Mouse (Mus musculus) spleen, adult 2 months (tissue): ENCODE measurements around the gene Eral1. TPM values are rescaled to one million over a fixed set of nuclear protein-coding genes. Genes with fewer than 3 reads are reported as not detected.

Experiments
- DNase-seq, 2 experiments: peaks; one replicate each; pipeline versions ENCODE4 v3.0.0 to v3.0.0-alpha.2; 2012 to 2021; ENCODE audit warnings: low spot score in 2 of 2, low read depth in 1 of 2
- H3K27ac ChIP-seq: fragments of 200-500 bp; 2 replicates; pipeline ENCODE4 v1.5.1; 2012; ENCODE audit warnings: low read length, inconsistent platforms; ENCODE audit not compliant: insufficient read depth
- H3K27me3 ChIP-seq: fragments of 200-500 bp; 2 replicates; pipeline ENCODE4 v1.6.1; 2012; ENCODE audit warnings: mild to moderate bottlenecking, moderate library complexity, low read length, inconsistent platforms; ENCODE audit not compliant: control insufficient read depth, insufficient read depth
- H3K36me3 ChIP-seq: fragments of 200-500 bp; 2 replicates; pipeline ENCODE4 v1.6.1; 2012; ENCODE audit warnings: mild to moderate bottlenecking, low read length, inconsistent platforms; ENCODE audit not compliant: control insufficient read depth, insufficient read depth
- H3K4me1 ChIP-seq: fragments of 200-500 bp; 2 replicates; pipeline ENCODE4 v1.6.1; 2011; ENCODE audit warnings: inconsistent platforms; ENCODE audit not compliant: control insufficient read depth, insufficient read depth, insufficient read length
- H3K4me3 ChIP-seq: fragments of 200-500 bp; 2 replicates; pipeline ENCODE4 v1.5.1; 2011; ENCODE audit warnings: mild to moderate bottlenecking, inconsistent platforms; ENCODE audit not compliant: insufficient read depth, insufficient read length; ENCODE audit errors: extremely low read depth
- CTCF ChIP-seq: fragments of 200-500 bp; IDR thresholded peaks from 2 replicates; pipeline ENCODE4 v1.5.1; 2011; ENCODE audit warnings: mild to moderate bottlenecking, inconsistent platforms; ENCODE audit not compliant: insufficient read depth, insufficient read length, insufficient replicate concordance; ENCODE audit errors: extremely low read depth
- POLR2A ChIP-seq: fragments of 200-500 bp; IDR thresholded peaks from 2 replicates; pipeline ENCODE4 v1.6.1; 2011; ENCODE audit warnings: low read depth, low read length, inconsistent platforms
- WGBS: fragments of 180-500 bp; shearing (Covaris S2); methylation state at CpG from one replicate; pipeline ENCODE4 v1.1.7; 2018; 5-methylcytosine and 5-hydroxymethylcytosine counted together
- polyA plus RNA-seq: library from polyadenylated mRNA; depleted of rRNA; stranded (reverse); fragments of >200 nt; gene quantifications from 2 replicates; pipeline ENCODE4 v1.2.3, GENCODE M21; 2012; rRNA removed

The Eral1 gene
- polyA plus RNA-seq, 1 experiment, result 21.4 TPM

GRCm38 (mm10) chr11:78030600-78030999 is 49.6 kb downstream of the Eral1 start:
- no peak overlapping the region for H3K4me3 ChIP-seq

GRCm38 (mm10) chr11:78029240-78029639 is 50.9 kb downstream of the Eral1 start:
- H3K4me3 ChIP-seq, result no peak overlapping the region
- no peak for DNase-seq
- peaks cover 5% of the 10 kb centered on the region for H3K4me1 ChIP-seq
- H3K27me3 ChIP-seq, result no peaks in the 10 kb centered on the region
- no peak overlapping the region for H3K27ac ChIP-seq
- H3K36me3 ChIP-seq, result peaks cover 29% of the 10 kb centered on the region
- WGBS, result 96% methylated on average over 8 of the region's 8 CpGs
- TF ChIP-seq POLR2A (no peak), CTCF (no peak)

More at GRCm38 (mm10) chr11:78030600-78030999, 49.6 kb downstream of the Eral1 start:
- TF ChIP-seq POLR2A, result no peak
- no peak for TF ChIP-seq CTCF
- Histone ChIP-seq H3K27me3 (no peaks in the 10 kb centered on the region), H3K4me1 (peaks cover 5% of the 10 kb centered on the region), H3K27ac (no peak overlapping the region), H3K36me3 (peaks cover 18% of the 10 kb centered on the region)
- DNase-seq, result no peak
- WGBS, result 80% methylated on average over 2 of the region's 2 CpGs

DNA sequence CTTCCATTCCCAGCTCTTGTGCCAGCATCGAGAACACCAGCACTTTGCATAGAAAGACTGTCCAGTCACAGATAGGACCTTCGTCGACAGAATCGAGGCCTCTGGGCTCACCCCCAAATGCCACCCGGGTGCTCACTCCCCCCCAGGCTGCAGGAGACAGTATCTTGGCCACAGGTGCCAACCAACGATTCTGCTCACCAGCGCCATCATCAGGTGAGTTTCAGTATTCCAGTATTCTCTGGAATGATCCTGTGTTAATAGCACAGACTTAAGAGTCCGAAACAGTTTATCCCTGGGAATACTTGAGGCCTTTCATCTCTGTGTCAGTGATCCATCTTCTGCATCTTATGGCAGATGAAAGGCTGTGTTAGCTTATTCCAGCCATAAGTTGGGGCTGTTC is 56.6 kb downstream of the Eral1 start:
- TF ChIP-seq CTCF (no peak), POLR2A (no peak)
- no peak overlapping the region for H3K4me3 ChIP-seq
- no peak for DNase-seq
- WGBS, result 79% methylated on average over 8 of the region's 8 CpGs
- H3K36me3 ChIP-seq, result peaks cover 46% of the 10 kb centered on the region
- H3K27me3 ChIP-seq, result no peaks in the 10 kb centered on the region
- H3K4me1 ChIP-seq, result no peaks in the 10 kb centered on the region
- no peak overlapping the region for H3K27ac ChIP-seq

Other genes starting within 250 kb of the Eral1 start
- 0.27 and 0.56 TPM in 2 replicates for gene Pipox, start 186.3 kb downstream of the Eral1 start, polyA plus RNA-seq
- gene Sez6, start 149.6 kb downstream of the Eral1 start, polyA plus RNA-seq, result 0.02 TPM in 1 of 2 replicates, not detected in the other
- gene Phf12, start 97.6 kb downstream of the Eral1 start, polyA plus RNA-seq, result 65.4 and 74.9 TPM in 2 replicates
- 3.1 and 3.9 TPM in 2 replicates for gene Dhrs13, start 48.1 kb downstream of the Eral1 start, polyA plus RNA-seq
- gene Flot2, start 42.5 kb downstream of the Eral1 start, polyA plus RNA-seq, result 36.6 and 39.1 TPM in 2 replicates
- 12.5 and 15.2 TPM in 2 replicates for gene Fam222b, start 14.3 kb upstream of the Eral1 start, polyA plus RNA-seq
- 43.4 and 54.3 TPM in 2 replicates for gene Traf4, start 85.2 kb upstream of the Eral1 start, polyA plus RNA-seq
- 17.6 and 20.4 TPM in 2 replicates for gene Nek8, start 96.3 kb upstream of the Eral1 start, polyA plus RNA-seq
- gene Tlcd1, start 96.3 kb upstream of the Eral1 start, polyA plus RNA-seq, result 10.4 and 16.9 TPM in 2 replicates
- gene Rpl23a, start 103.2 kb upstream of the Eral1 start, polyA plus RNA-seq, result 126 and 169 TPM in 2 replicates
- 10.8 and 15.6 TPM in 2 replicates for gene Rab34, start 108.0 kb upstream of the Eral1 start, polyA plus RNA-seq
- 0.19 and 0.20 TPM in 2 replicates for gene Proca1, start 113.0 kb upstream of the Eral1 start, polyA plus RNA-seq
- gene Sdf2, start 165.4 kb upstream of the Eral1 start, polyA plus RNA-seq, result 59.1 and 60.7 TPM in 2 replicates
- 20.2 and 20.6 TPM in 2 replicates for gene Supt6, start 165.6 kb upstream of the Eral1 start, polyA plus RNA-seq
- 41.4 and 46.3 TPM in 2 replicates for gene 2610507B11Rik, start 181.4 kb upstream of the Eral1 start, polyA plus RNA-seq
- gene BC030499, start 210.5 kb upstream of the Eral1 start, polyA plus RNA-seq, result 0.22 and 0.32 TPM in 2 replicates
- gene Spag5, start 221.1 kb upstream of the Eral1 start, polyA plus RNA-seq, result 7.2 and 10.2 TPM in 2 replicates
- 3.6 and 4.4 TPM in 2 replicates for gene Aldoc, start 242.6 kb upstream of the Eral1 start, polyA plus RNA-seq
- 66.7 and 81.9 TPM in 2 replicates for gene Pigs, start 248.0 kb upstream of the Eral1 start, polyA plus RNA-seq